Mouse (Mus musculus): ENCODE measurements at regions not wholly inside any gene's neighbourhood (a gene's known extent, or its start where the extent isn't known, plus 50 kb on each side); places are given as distances from the start of the nearest gene placed in this dataset.

DNA sequence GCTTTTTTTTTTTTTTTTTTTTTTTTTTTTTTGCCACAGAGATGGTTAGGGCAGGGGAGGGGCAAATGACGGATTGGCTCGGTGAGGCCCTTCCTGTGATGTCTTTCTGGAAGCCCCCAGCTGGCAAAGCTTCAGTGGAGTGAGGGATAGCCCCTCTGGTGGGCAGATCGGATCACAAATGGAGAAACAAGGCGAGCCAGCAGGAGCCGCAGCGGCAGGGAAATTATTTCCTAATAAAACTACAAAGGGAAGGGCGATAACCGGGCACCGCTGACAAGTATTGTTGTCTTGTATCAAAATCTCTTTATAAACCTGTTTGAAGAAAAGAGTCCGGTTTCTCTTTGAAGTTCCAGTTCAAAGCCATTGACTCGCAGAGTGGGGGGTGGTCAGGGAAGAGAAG is 424.5 kb downstream of the Cd83 start:
- H3K79me3 ChIP-seq (ENCODE audit: low read depth), result no peaks in the 10 kb centered on the region
- no peaks in the 10 kb centered on the region for H3K36me3 ChIP-seq (ENCODE audit: control insufficient read depth, insufficient read depth)
- H3K4me3 ChIP-seq (ENCODE audit: insufficient read depth, poor library complexity, severe bottlenecking), result no peak overlapping the region
- no peaks in the 10 kb centered on the region for H3K27me3 ChIP-seq (ENCODE audit: control insufficient read depth, insufficient read depth, insufficient read length)
- no peaks in the 10 kb centered on the region for H3K79me2 ChIP-seq (ENCODE audit: control insufficient read depth, insufficient read depth)
- TF ChIP-seq CTCF (IDR thresholded peaks at IDR 0.05; ENCODE audit: control insufficient read depth, insufficient read depth, insufficient read length) (no peak), MYOG (IDR thresholded peaks at IDR 0.05; ENCODE audit: control insufficient read depth, extremely low read depth, insufficient read length) (no peak), FOSL1 (IDR thresholded peaks at IDR 0.05; ENCODE audit: insufficient read depth, low read length, poor library complexity, severe bottlenecking) (no peak), MAX (IDR thresholded peaks at IDR 0.05) (no peak), CEBPB (IDR thresholded peaks at IDR 0.05; ENCODE audit: low read depth) (no peak), MYOD1 (IDR thresholded peaks at IDR 0.05; ENCODE audit: control insufficient read depth, insufficient read length, low read depth) (no peak), USF1 (IDR thresholded peaks at IDR 0.05; ENCODE audit: low read depth) (no peak)
- H3ac ChIP-seq (ENCODE audit: control insufficient read depth, insufficient read length, low read depth), result no peak overlapping the region

DNA sequence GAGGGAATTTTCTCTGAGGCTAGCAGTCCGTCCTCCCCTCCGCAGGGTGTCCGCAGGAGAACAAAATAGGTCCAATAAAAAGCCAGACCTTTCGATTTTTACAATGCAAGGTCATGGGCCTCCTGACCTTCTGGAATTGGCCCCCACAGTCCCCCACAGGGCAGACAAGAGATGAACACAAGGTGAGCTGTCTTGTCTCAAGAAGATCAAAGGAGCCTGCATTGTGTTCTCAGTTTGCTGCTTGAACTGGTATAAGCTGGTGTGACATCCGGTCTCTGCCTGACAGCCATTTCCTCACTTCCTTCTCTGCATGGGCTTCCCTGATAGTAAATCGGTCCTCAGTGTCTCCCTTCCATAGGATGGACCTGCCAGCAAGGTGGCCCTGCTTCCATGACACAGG is 425.5 kb downstream of the Cd83 start:
- no peak overlapping the region for H3ac ChIP-seq (ENCODE audit: control insufficient read depth, insufficient read length, low read depth)
- H3K4me3 ChIP-seq (ENCODE audit: insufficient read depth, poor library complexity, severe bottlenecking), result no peak overlapping the region
- H3K79me2 ChIP-seq (ENCODE audit: control insufficient read depth, insufficient read depth), result no peaks in the 10 kb centered on the region
- H3K27me3 ChIP-seq (ENCODE audit: control insufficient read depth, insufficient read depth, insufficient read length), result no peaks in the 10 kb centered on the region
- no peaks in the 10 kb centered on the region for H3K79me3 ChIP-seq (ENCODE audit: low read depth)
- no peaks in the 10 kb centered on the region for H3K36me3 ChIP-seq (ENCODE audit: control insufficient read depth, insufficient read depth)
- TF ChIP-seq FOSL1 (IDR thresholded peaks at IDR 0.05; ENCODE audit: insufficient read depth, low read length, poor library complexity, severe bottlenecking) (no peak), USF1 (IDR thresholded peaks at IDR 0.05; ENCODE audit: low read depth) (no peak), MAX (IDR thresholded peaks at IDR 0.05) (no peak), CEBPB (IDR thresholded peaks at IDR 0.05; ENCODE audit: low read depth) (no peak), MYOG (IDR thresholded peaks at IDR 0.05; ENCODE audit: control insufficient read depth, extremely low read depth, insufficient read length) (no peak), MYOD1 (IDR thresholded peaks at IDR 0.05; ENCODE audit: control insufficient read depth, insufficient read length, low read depth) (no peak), CTCF (IDR thresholded peaks at IDR 0.05; ENCODE audit: control insufficient read depth, insufficient read depth, insufficient read length) (no peak)

DNA sequence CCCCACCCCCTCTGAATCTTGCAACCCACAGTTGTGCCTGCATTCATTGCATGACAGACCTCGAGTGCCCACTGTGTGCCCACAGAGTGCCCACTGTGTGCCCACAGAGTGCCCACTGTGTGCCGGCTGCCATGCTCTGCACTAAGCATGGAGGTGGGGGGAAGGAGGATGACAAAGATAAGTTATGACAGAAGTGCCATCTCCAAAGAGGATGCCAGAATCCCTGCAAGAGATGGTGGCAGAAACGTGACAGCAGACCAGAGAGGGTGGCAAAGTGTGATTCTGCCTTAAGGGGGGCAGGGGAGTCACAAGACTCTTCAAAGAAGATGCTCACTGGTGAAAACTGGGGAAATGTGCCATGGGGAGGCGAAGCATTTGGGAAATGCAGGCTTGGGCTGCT is 427.8 kb downstream of the Cd83 start:
- Histone ChIP-seq H3ac (ENCODE audit: control insufficient read depth, insufficient read length, low read depth) (no peak overlapping the region), H3K79me3 (ENCODE audit: low read depth) (no peaks in the 10 kb centered on the region), H3K79me2 (ENCODE audit: control insufficient read depth, insufficient read depth) (no peaks in the 10 kb centered on the region), H3K36me3 (ENCODE audit: control insufficient read depth, insufficient read depth) (no peaks in the 10 kb centered on the region), H3K4me3 (ENCODE audit: insufficient read depth, poor library complexity, severe bottlenecking) (no peak overlapping the region), H3K27me3 (ENCODE audit: control insufficient read depth, insufficient read depth, insufficient read length) (no peaks in the 10 kb centered on the region)
- TF ChIP-seq MYOD1 (IDR thresholded peaks at IDR 0.05; ENCODE audit: control insufficient read depth, insufficient read length, low read depth) (no peak), MYOG (IDR thresholded peaks at IDR 0.05; ENCODE audit: control insufficient read depth, extremely low read depth, insufficient read length) (no peak), CEBPB (IDR thresholded peaks at IDR 0.05; ENCODE audit: low read depth) (no peak), MAX (IDR thresholded peaks at IDR 0.05) (no peak), USF1 (IDR thresholded peaks at IDR 0.05; ENCODE audit: low read depth) (no peak), FOSL1 (IDR thresholded peaks at IDR 0.05; ENCODE audit: insufficient read depth, low read length, poor library complexity, severe bottlenecking) (no peak), CTCF (IDR thresholded peaks at IDR 0.05; ENCODE audit: control insufficient read depth, insufficient read depth, insufficient read length) (no peak)

DNA sequence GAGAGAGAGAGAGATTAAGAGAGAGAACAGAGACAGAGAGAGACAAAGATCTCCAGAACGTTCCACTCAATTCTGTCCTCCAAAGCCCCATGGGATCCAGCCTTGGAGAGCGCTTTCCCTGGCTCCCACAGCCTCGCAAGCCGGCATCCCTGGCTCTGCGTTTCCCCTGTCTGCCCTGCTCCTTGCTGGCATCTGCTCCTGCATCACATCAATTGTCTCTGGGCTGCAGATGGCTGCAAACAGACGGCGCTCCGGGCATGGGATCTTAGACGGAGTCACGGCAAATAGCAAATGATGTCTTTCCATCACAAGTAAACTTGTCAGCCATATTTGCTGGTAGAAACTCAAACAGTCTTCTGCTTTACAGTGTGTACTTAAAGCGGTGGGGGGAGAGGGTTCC is 428.4 kb downstream of the Cd83 start:
- Histone ChIP-seq H3K79me2 (ENCODE audit: control insufficient read depth, insufficient read depth) (no peaks in the 10 kb centered on the region), H3K36me3 (ENCODE audit: control insufficient read depth, insufficient read depth) (no peaks in the 10 kb centered on the region), H3K27me3 (ENCODE audit: control insufficient read depth, insufficient read depth, insufficient read length) (no peaks in the 10 kb centered on the region), H3K4me3 (ENCODE audit: insufficient read depth, poor library complexity, severe bottlenecking) (no peak overlapping the region), H3ac (ENCODE audit: control insufficient read depth, insufficient read length, low read depth) (no peak overlapping the region), H3K79me3 (ENCODE audit: low read depth) (no peaks in the 10 kb centered on the region)
- TF ChIP-seq CTCF (IDR thresholded peaks at IDR 0.05; ENCODE audit: control insufficient read depth, insufficient read depth, insufficient read length), result no peak
- TF ChIP-seq USF1 (IDR thresholded peaks at IDR 0.05; ENCODE audit: low read depth), result no peak
- no peak for TF ChIP-seq CEBPB (IDR thresholded peaks at IDR 0.05; ENCODE audit: low read depth)
- no peak for TF ChIP-seq MYOD1 (IDR thresholded peaks at IDR 0.05; ENCODE audit: control insufficient read depth, insufficient read length, low read depth)
- TF ChIP-seq FOSL1 (IDR thresholded peaks at IDR 0.05; ENCODE audit: insufficient read depth, low read length, poor library complexity, severe bottlenecking), result no peak
- TF ChIP-seq MYOG (IDR thresholded peaks at IDR 0.05; ENCODE audit: control insufficient read depth, extremely low read depth, insufficient read length), result no peak
- no peak for TF ChIP-seq MAX (IDR thresholded peaks at IDR 0.05)

DNA sequence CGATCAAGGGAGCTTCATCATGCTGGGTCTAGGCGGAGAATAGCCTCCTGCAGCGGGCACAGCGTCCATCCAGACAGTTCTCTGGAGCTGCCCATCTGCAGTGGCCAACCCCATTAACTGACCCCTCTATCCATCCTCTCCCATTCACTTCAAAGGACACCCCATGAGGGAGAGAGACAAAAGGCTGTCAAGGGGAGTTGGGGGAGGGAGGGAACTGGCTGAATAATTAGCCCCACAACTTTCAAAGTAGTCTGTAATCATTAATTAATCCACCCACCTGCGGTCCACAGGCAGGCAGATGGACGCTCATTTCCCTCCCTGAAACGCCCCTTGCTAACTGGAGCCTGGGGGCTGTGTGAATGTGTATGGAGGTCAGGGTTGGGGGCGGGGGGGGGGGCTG is 433.7 kb downstream of the Cd83 start:
- Histone ChIP-seq H3K79me2 (ENCODE audit: control insufficient read depth, insufficient read depth) (no peaks in the 10 kb centered on the region), H3K36me3 (ENCODE audit: control insufficient read depth, insufficient read depth) (no peaks in the 10 kb centered on the region), H3K4me3 (ENCODE audit: insufficient read depth, poor library complexity, severe bottlenecking) (no peak overlapping the region), H3ac (ENCODE audit: control insufficient read depth, insufficient read length, low read depth) (no peak overlapping the region), H3K79me3 (ENCODE audit: low read depth) (no peaks in the 10 kb centered on the region), H3K27me3 (ENCODE audit: control insufficient read depth, insufficient read depth, insufficient read length) (no peaks in the 10 kb centered on the region)
- TF ChIP-seq CEBPB (IDR thresholded peaks at IDR 0.05; ENCODE audit: low read depth) (no peak), FOSL1 (IDR thresholded peaks at IDR 0.05; ENCODE audit: insufficient read depth, low read length, poor library complexity, severe bottlenecking) (no peak), MAX (IDR thresholded peaks at IDR 0.05) (no peak), USF1 (IDR thresholded peaks at IDR 0.05; ENCODE audit: low read depth) (no peak), CTCF (IDR thresholded peaks at IDR 0.05; ENCODE audit: control insufficient read depth, insufficient read depth, insufficient read length) (no peak), MYOD1 (IDR thresholded peaks at IDR 0.05; ENCODE audit: control insufficient read depth, insufficient read length, low read depth) (no peak), MYOG (IDR thresholded peaks at IDR 0.05; ENCODE audit: control insufficient read depth, extremely low read depth, insufficient read length) (no peak)

DNA sequence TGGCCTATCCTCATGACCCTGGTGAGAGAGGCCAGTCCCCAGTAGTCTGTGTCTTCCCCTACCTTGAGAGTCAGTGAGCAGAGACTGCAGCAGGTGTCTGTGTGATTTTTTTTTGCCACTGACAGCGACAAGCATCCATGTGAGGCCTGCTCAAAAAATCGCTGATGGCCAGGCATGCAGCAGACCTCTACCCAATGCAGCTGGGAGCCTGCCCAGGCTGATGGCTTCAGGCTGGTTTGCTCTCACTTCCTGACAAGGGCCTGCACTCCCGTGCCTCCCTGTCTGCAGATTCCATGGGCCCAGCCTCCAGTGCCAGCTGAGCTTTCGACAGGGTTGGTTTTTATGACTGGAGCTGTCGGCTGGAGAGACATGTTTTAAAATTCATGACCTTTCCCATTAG is 437.1 kb downstream of the Cd83 start:
- Histone ChIP-seq H3K79me2 (ENCODE audit: control insufficient read depth, insufficient read depth) (no peaks in the 10 kb centered on the region), H3K36me3 (ENCODE audit: control insufficient read depth, insufficient read depth) (no peaks in the 10 kb centered on the region), H3K4me3 (ENCODE audit: insufficient read depth, poor library complexity, severe bottlenecking) (no peak overlapping the region), H3K27me3 (ENCODE audit: control insufficient read depth, insufficient read depth, insufficient read length) (no peaks in the 10 kb centered on the region), H3ac (ENCODE audit: control insufficient read depth, insufficient read length, low read depth) (no peak overlapping the region), H3K79me3 (ENCODE audit: low read depth) (no peaks in the 10 kb centered on the region)
- no peak for TF ChIP-seq MAX (IDR thresholded peaks at IDR 0.05)
- TF ChIP-seq CEBPB (IDR thresholded peaks at IDR 0.05; ENCODE audit: low read depth), result no peak
- TF ChIP-seq MYOG (IDR thresholded peaks at IDR 0.05; ENCODE audit: control insufficient read depth, extremely low read depth, insufficient read length), result no peak
- TF ChIP-seq USF1 (IDR thresholded peaks at IDR 0.05; ENCODE audit: low read depth), result no peak
- TF ChIP-seq CTCF (IDR thresholded peaks at IDR 0.05; ENCODE audit: control insufficient read depth, insufficient read depth, insufficient read length), result no peak
- TF ChIP-seq MYOD1 (IDR thresholded peaks at IDR 0.05; ENCODE audit: control insufficient read depth, insufficient read length, low read depth), result no peak
- TF ChIP-seq FOSL1 (IDR thresholded peaks at IDR 0.05; ENCODE audit: insufficient read depth, low read length, poor library complexity, severe bottlenecking), result no peak

Measured in C2C12 (cell line).